Mouse (Mus musculus) myocyte (in vitro differentiated cells): ENCODE measurements around the gene Traf4. TPM values are rescaled to one million over a fixed set of nuclear protein-coding genes. Genes with fewer than 3 reads are reported as not detected.

Source experiments
- H3K27me3 ChIP-seq: one replicate; pipeline ENCODE4 v1.6.1; 2011; ENCODE audit not compliant: control insufficient read depth, insufficient read depth, insufficient read length
- H3K36me3 ChIP-seq: one replicate; pipeline ENCODE4 v1.6.1; 2011; ENCODE audit not compliant: control insufficient read depth, insufficient read depth
- H3K4me2 ChIP-seq: one replicate; pipeline ENCODE4 v1.6.1; 2011; ENCODE audit warnings: low read depth, control low read depth
- H3K4me3 ChIP-seq: one replicate; pipeline ENCODE4 v1.5.1; 2011; ENCODE audit warnings: mild to moderate bottlenecking, control low read depth, moderate library complexity
- H3K79me2 ChIP-seq: one replicate; pipeline ENCODE4 v1.6.1; 2011; ENCODE audit not compliant: control insufficient read depth, insufficient read depth
- H3ac ChIP-seq: one replicate; pipeline ENCODE4 v1.6.1; 2011; ENCODE audit not compliant: control insufficient read depth, insufficient read length
- CEBPB ChIP-seq: IDR thresholded peaks from 2 replicates; pipeline ENCODE4 v1.6.1; 2011; ENCODE audit warnings: mild to moderate bottlenecking, moderate library complexity; ENCODE audit not compliant: poor library complexity, insufficient read depth, severe bottlenecking
- E2F4 ChIP-seq: IDR thresholded peaks from one replicate; pipeline ENCODE4 v1.6.1; 2011; ENCODE audit warnings: mild to moderate bottlenecking, control low read depth, moderate library complexity; ENCODE audit not compliant: insufficient read depth
- MAX ChIP-seq: IDR thresholded peaks from one replicate; pipeline ENCODE4 v1.6.1; 2011; ENCODE audit warnings: low read depth, mild to moderate bottlenecking, control low read depth
- MYOD1 ChIP-seq, 3 experiments: IDR thresholded peaks; one replicate each; pipeline ENCODE4 v1.6.1; 2011; ENCODE audit warnings: control low read depth in 2 of 3, low read depth in 2 of 3, mild to moderate bottlenecking in 2 of 3, moderate library complexity in 1 of 3; ENCODE audit not compliant: insufficient read length in 2 of 3, control insufficient read depth in 1 of 3
- MYOG ChIP-seq, 3 experiments: IDR thresholded peaks; one replicate each; pipeline ENCODE4 v1.6.1; 2011; ENCODE audit warnings: control low read depth in 2 of 3, low read depth in 2 of 3, mild to moderate bottlenecking in 2 of 3; ENCODE audit not compliant: insufficient read length in 2 of 3, control insufficient read depth in 1 of 3, insufficient read depth in 1 of 3
- POLR2A ChIP-seq: IDR thresholded peaks from one replicate; pipeline ENCODE4 v1.6.1; 2011; ENCODE audit warnings: low read depth, mild to moderate bottlenecking, control low read depth, moderate library complexity; ENCODE audit not compliant: insufficient read length
- POLR2AphosphoS2 ChIP-seq: IDR thresholded peaks from one replicate; pipeline ENCODE4 v1.6.1; 2011; ENCODE audit warnings: low read depth, control low read depth; ENCODE audit not compliant: insufficient read length
- REST ChIP-seq: IDR thresholded peaks from one replicate; pipeline ENCODE4 v1.6.1; 2011; ENCODE audit warnings: mild to moderate bottlenecking, control low read depth, moderate library complexity; ENCODE audit not compliant: insufficient read depth, insufficient read length
- SRF ChIP-seq: IDR thresholded peaks from one replicate; pipeline ENCODE4 v1.6.1; 2011; ENCODE audit warnings: low read depth; ENCODE audit not compliant: control insufficient read depth, insufficient read length
- TCF12 ChIP-seq: IDR thresholded peaks from one replicate; pipeline ENCODE4 v1.6.1; 2011; ENCODE audit warnings: mild to moderate bottlenecking, control low read depth; ENCODE audit not compliant: poor library complexity, insufficient read depth, severe bottlenecking
- TCF3 ChIP-seq: IDR thresholded peaks from one replicate; pipeline ENCODE4 v1.6.1; 2011; ENCODE audit warnings: low read depth, control low read depth; ENCODE audit not compliant: insufficient read length
- USF1 ChIP-seq: IDR thresholded peaks from one replicate; pipeline ENCODE4 v1.6.1; 2011; ENCODE audit warnings: low read depth, mild to moderate bottlenecking, control low read depth, moderate library complexity
- polyA plus RNA-seq: library from polyadenylated mRNA; unstranded; fragments of >200 nt; fragmentation: generic; extraction: Trizol; gene quantifications from one replicate; pipeline ENCODE4 v1.2.1, GENCODE M21; 2012; ENCODE audit warnings: missing spikeins

Gene Traf4
- polyA plus RNA-seq, 1 experiment: 206 TPM

DNA sequence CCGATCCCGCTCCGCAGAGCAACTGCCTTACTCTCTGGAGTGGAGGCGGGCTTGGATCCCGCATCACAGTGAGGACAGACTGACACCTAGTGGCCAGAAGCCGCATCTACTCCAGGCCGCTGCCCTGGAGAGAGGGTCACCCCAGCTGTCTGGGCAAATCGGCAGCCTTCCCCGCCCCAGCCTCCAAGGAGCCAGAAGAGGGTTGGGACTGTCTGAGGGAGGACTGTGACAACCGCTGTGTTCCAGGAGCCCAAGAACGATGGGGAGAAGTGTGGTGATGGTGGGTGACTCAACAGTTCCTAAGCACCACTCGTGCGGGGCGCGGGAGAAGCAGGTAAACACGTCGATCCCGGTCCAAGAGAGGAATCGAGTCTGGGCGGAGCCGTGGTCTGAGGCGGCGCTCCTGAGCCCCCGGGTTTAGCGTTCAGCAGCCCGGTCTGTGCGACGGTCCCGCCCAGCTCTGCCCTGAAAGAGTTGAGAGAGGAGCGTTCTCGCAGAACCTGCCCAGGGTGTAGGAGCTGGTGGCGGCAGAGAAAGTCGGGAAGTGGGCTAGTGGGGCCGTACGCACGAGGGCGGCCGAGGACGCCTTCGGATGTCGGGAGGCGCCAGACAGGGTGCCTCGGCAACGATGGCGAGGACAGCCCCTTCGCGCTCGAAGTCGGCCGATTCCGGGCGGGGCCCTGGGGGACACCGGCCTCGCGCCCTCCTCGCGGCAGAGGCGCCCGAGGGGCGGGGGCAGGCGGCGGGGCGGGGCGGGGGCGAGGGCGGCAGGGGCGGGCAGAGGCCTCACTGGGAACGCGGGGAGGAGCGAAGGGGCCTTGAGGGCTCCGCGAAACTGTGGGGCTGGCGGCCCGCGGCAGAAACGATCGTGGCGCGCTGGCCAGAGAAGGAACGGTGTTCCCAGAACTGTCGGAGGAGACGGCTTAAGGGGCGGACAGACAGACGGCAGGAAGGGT lies 12.8 kb upstream of the Traf4 start:
- H3ac ChIP-seq: peak overlapping the region; percentile 14
- H3K36me3 ChIP-seq: peaks cover 32% of the 10 kb centered on the region
- TF ChIP-seq POLR2AphosphoS2 (peak; percentile 72), E2F4 (no peak), TCF3 (no peak), POLR2A (peak; percentile 76), TCF12 (no peak), USF1 (no peak), MYOD1 (IDR thresholded peaks at IDR 0.05; ENCODE audit: control insufficient read depth in 1 of 3, insufficient read length in 2 of 3, low read depth in 2 of 3) (peak in 2 of 3 experiments; percentile 71 to 72), MAX (no peak), REST (no peak), SRF (no peak), CEBPB (no peak), MYOG (IDR thresholded peaks at IDR 0.05; ENCODE audit: control insufficient read depth in 1 of 3, insufficient read depth in 1 of 3, insufficient read length in 2 of 3, low read depth in 2 of 3) (peak in 2 of 3 experiments; percentile 45 to 80)
- peaks cover 26% of the 10 kb centered on the region for H3K79me2 ChIP-seq
- peak overlapping the region; percentile 99 for H3K4me2 ChIP-seq
- peak overlapping the region; percentile 62 for H3K4me3 ChIP-seq
- no peaks in the 10 kb centered on the region for H3K27me3 ChIP-seq

DNA sequence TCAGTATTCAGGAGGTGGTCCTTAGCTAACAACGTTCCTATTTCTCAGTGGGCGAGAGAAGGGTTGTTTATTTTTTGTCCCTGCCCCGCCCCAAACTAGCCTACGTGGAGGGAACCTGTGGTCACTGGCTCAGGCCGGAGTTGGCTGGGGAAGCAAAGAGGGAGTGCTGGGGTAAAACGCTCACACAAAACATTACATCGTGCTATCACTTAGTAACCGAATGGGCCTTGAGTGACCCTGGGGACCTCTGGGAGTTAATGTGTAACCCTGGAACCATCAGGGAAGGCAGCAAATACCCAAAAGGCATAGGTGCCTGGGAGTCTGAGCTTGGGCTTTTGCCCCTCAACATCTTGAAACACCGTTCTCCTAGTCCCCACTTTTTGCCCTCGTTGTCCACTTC lies 12.0 kb upstream of the Traf4 start:
- no peak overlapping the region for H3ac ChIP-seq

DNA sequence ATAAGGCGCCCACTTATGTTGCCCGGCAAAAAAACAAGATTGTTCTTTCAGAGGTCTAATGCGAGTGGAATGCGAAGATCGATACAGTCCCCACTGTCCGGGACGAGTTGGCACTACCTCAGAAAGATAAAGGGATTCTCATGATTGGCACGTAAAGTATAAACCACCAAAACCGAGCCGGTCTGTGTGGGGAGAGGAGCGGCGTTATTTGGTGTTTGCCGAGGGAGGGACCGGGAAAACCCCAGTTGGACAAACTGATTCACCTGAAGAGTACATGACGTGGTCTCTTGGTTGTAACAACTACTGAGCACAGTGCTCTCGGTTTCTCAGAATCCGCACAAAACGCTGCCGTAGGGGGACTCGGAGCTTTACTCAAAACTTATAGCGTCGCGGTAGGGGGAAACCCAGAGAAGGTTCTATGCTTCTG lies 11.5 kb upstream of the Traf4 start:
- Histone ChIP-seq H3K4me3 (peak overlapping the region; percentile 62), H3K79me2 (peaks cover 13% of the 10 kb centered on the region), H3K4me2 (peak overlapping the region; percentile 99), H3ac (no peak overlapping the region), H3K27me3 (no peaks in the 10 kb centered on the region), H3K36me3 (peaks cover 26% of the 10 kb centered on the region)
- TF ChIP-seq MAX: no peak
- no peak for TF ChIP-seq TCF3
- no peak for TF ChIP-seq MYOD1 (IDR thresholded peaks at IDR 0.05; ENCODE audit: control insufficient read depth in 1 of 3, insufficient read length in 2 of 3, low read depth in 2 of 3)
- TF ChIP-seq POLR2AphosphoS2: no peak
- TF ChIP-seq E2F4: no peak
- TF ChIP-seq MYOG (IDR thresholded peaks at IDR 0.05; ENCODE audit: control insufficient read depth in 1 of 3, insufficient read depth in 1 of 3, insufficient read length in 2 of 3, low read depth in 2 of 3): no peak
- no peak for TF ChIP-seq SRF
- TF ChIP-seq TCF12: no peak
- no peak for TF ChIP-seq POLR2A
- TF ChIP-seq CEBPB: no peak
- no peak for TF ChIP-seq USF1
- TF ChIP-seq REST: no peak

More for the DNA sequence above, 12.0 kb upstream of the Traf4 start:
- TF ChIP-seq E2F4 (no peak), MYOD1 (IDR thresholded peaks at IDR 0.05; ENCODE audit: control insufficient read depth in 1 of 3, insufficient read length in 2 of 3, low read depth in 2 of 3) (no peak), USF1 (no peak), POLR2A (no peak), MAX (no peak), TCF3 (no peak), POLR2AphosphoS2 (no peak), CEBPB (no peak), TCF12 (no peak)
- Histone ChIP-seq H3K4me3 (peak overlapping the region; percentile 62), H3K36me3 (peaks cover 31% of the 10 kb centered on the region), H3K27me3 (no peaks in the 10 kb centered on the region), H3K79me2 (peaks cover 18% of the 10 kb centered on the region), H3K4me2 (peak overlapping the region; percentile 99)

DNA sequence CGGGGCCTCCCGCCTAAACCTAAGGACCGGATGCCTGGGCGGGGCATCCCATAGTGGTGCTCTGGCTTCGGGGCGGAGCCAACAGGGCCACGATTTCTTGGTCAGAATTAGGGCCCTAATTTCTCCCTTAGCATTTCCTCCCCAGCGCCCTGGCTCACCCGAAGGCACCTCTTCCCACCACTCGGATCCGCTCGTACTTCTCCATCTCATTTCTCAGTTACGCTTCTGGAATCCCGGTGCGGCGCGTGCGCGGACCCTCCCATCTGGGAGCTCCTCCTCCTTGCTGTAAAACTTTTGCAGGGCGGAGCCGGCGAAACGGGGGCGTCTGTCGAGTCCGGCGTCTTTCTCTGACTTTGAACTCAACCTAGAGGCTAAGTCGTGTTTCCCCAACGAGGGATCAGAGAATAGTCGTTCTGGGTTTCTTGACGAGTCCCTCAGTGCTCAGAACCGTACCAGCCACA lies 11.0 kb upstream of the Traf4 start, which contains the start of the genes Nek8 and Tlcd1:
Nek8 (minus strand) TSS at position 274 of the 461 bp plus-strand sequence.
Tlcd1 (plus strand) TSS at position 310 of the 461 bp plus-strand sequence.
- no peak for TF ChIP-seq MYOD1 (IDR thresholded peaks at IDR 0.05; ENCODE audit: control insufficient read depth in 1 of 3, insufficient read length in 2 of 3, low read depth in 2 of 3)
- TF ChIP-seq REST: no peak
- TF ChIP-seq POLR2A: peak; percentile 39
- TF ChIP-seq TCF12: no peak
- peak; percentile 29 for TF ChIP-seq POLR2AphosphoS2
- Histone ChIP-seq H3K79me2 (peaks cover 8% of the 10 kb centered on the region), H3ac (no peak within 1 kb of the TSS), H3K4me3 (peak within 1 kb of the TSS; percentile 62), H3K36me3 (peaks cover 21% of the 10 kb centered on the region), H3K27me3 (no peaks in the 10 kb centered on the region), H3K4me2 (peak within 1 kb of the TSS; percentile 99)
